8 mouse cellular contexts compared by ENCODE assay signal in genomic region chr10:79695231-79696128, GRCm38 (mm10). TPM values are rescaled to one million over a fixed set of nuclear protein-coding genes. Genes with fewer than 3 reads are reported as not detected.
A peak's percentile ranks its signal among the peaks of the same experiment; 100 is the strongest.
DNase-seq lines count a peak whose midpoint lies in the region; ATAC-seq and TF ChIP-seq lines count a peak whose summit lies in the region.

No protein-coding gene starts in this region.

- H3K4me2 ChIP-seq in heart, postnatal 0 days (ENCODE audit: low read depth, low read length) = peak overlapping the region; percentile 11; the same call in 1 of the 2 replicates

- no peaks in the 10 kb centered on the region for H3K36me3 ChIP-seq in heart, postnatal 0 days (replicated peaks; ENCODE audit: control insufficient read depth, insufficient read depth, low read length)

- 0 out of 2 replicates have a peak, but pooled peaks have one; percentile 42 for TF ChIP-seq EP300 in heart, postnatal 0 days (IDR thresholded peaks at IDR 0.05; ENCODE audit: low read depth)

- H3K4me3 ChIP-seq in heart, postnatal 0 days (ENCODE audit: low read depth, low read length) = no peak overlapping the region

- no peak overlapping the region for H3K9ac ChIP-seq in heart, postnatal 0 days (replicated peaks; ENCODE audit: low read depth, low read length)

- H3K9me3 ChIP-seq in heart, postnatal 0 days (replicated peaks; ENCODE audit: control insufficient read depth, low read length) = no peaks in the 10 kb centered on the region

- H3K27me3 ChIP-seq in heart, postnatal 0 days (ENCODE audit: control insufficient read depth, insufficient read depth, low read length) = no peaks in the 10 kb centered on the region

- 41% methylated on average over 13 of the region's 13 CpGs for WGBS in heart, postnatal 0 days

- peak; percentile 77 to 90 for DNase-seq in adrenal gland, adult (ENCODE audit: inconsistent age in 2 of 2, low spot score in 1 of 2)
- no peak for DNase-seq in adrenal gland, adult 8-10 months
- DNase-seq in adrenal gland, postnatal 4 days (ENCODE audit: low spot score in 2 of 2) = peak; percentile 56 to 72
- DNase-seq in heart, postnatal 0 days (ENCODE audit: low spot score) = peak; percentile 92
- peak; percentile 79 to 93 for DNase-seq in kidney, postnatal 36 days
- DNase-seq in lung, postnatal 36 days = peak; percentile 85
- peak; percentile 63 for DNase-seq in spleen, adult 12 weeks (ENCODE audit: low spot score)

- peaks cover 24% of the 10 kb centered on the region for H3K4me1 ChIP-seq in heart, postnatal 0 days (ENCODE audit: control insufficient read depth, insufficient read depth)

- peak; percentile 90 for ATAC-seq in erythroblast, adult 5-6 weeks (replicated peaks; ENCODE audit: low FRiP score, poor library complexity, severe bottlenecking)
- ATAC-seq in heart, postnatal 0 days (ENCODE audit: insufficient read depth, low read depth) = peak; percentile 85

- peak; percentile 97 for TF ChIP-seq CTCF in heart, postnatal 0 days (IDR thresholded peaks at IDR 0.05; ENCODE audit: low read depth)

- peak overlapping the region; percentile 86 for H3K27ac ChIP-seq in heart, postnatal 0 days (ENCODE audit: low read depth)

RNA-seq across cellular contexts. Expression of gene Gzmm, which starts 6.7 kb away (rescaled TPM):
- 1 to 10 TPM; 1.2 to 2.2 (median 1.7) TPM for total RNA-seq in adrenal gland, adult 8-10 months (2022)
- total RNA-seq in adrenal gland, postnatal 4 days (2021) = 1 to 10 TPM; 1.8 to 2.4 TPM
- total RNA-seq in erythroblast, adult 5-6 weeks (2015; ENCODE audit: low replicate concordance) = not detected in 2 replicates
- total RNA-seq in erythroblast, adult 5-6 weeks (2017; ENCODE audit: low replicate concordance) = 1.7 TPM in 1 of 2 replicates, not detected in the other
- 2.4 and 2.5 TPM in 2 replicates for total RNA-seq in heart, postnatal 0 days (2014; rRNA removed; ENCODE audit: low replicate concordance)
- polyA plus RNA-seq in heart, postnatal 0 days (2015; fragmentation: Nextera tagmentation; extraction: Ambion mirVana) = 2.1 and 2.8 TPM in 2 replicates

RNA-seq across cellular contexts. Expression of gene Bsg, which starts 8.8 kb away (rescaled TPM):
- 100 to 1,000 TPM; 578 to 598 (median 581) TPM for total RNA-seq in adrenal gland, adult 8-10 months (2022)
- 100 to 1,000 TPM; 504 to 513 TPM for total RNA-seq in adrenal gland, postnatal 4 days (2021)
- 913 and 945 TPM in 2 replicates for total RNA-seq in erythroblast, adult 5-6 weeks (2015; ENCODE audit: low replicate concordance)
- total RNA-seq in erythroblast, adult 5-6 weeks (2017; ENCODE audit: low replicate concordance) = 805 and 888 TPM in 2 replicates
- 1,449 and 1,606 TPM in 2 replicates for total RNA-seq in heart, postnatal 0 days (2014; rRNA removed; ENCODE audit: low replicate concordance)
- polyA plus RNA-seq in heart, postnatal 0 days (2015; fragmentation: Nextera tagmentation; extraction: Ambion mirVana) = 1,256 and 1,260 TPM in 2 replicates

RNA-seq across cellular contexts. Expression of gene Cdc34, which starts 13.5 kb away (rescaled TPM):
- 10 to 100 TPM; 50.9 to 77.7 (median 69.2) TPM for total RNA-seq in adrenal gland, adult 8-10 months (2022)
- 10 to 100 TPM; 72.6 to 78.1 TPM for total RNA-seq in adrenal gland, postnatal 4 days (2021)
- 20.5 and 25.9 TPM in 2 replicates for total RNA-seq in erythroblast, adult 5-6 weeks (2015; ENCODE audit: low replicate concordance)
- 36.7 and 46.1 TPM in 2 replicates for total RNA-seq in erythroblast, adult 5-6 weeks (2017; ENCODE audit: low replicate concordance)
- total RNA-seq in heart, postnatal 0 days (2014; rRNA removed; ENCODE audit: low replicate concordance) = 162 and 183 TPM in 2 replicates
- polyA plus RNA-seq in heart, postnatal 0 days (2015; fragmentation: Nextera tagmentation; extraction: Ambion mirVana) = 115 and 120 TPM in 2 replicates

RNA-seq across cellular contexts. Expression of gene Hcn2, which starts 21.0 kb away (rescaled TPM):
- total RNA-seq in adrenal gland, adult 8-10 months (2022) = 10 to 100 TPM in 2 of 4 experiments, 1 to 10 TPM in 2; 8.1 to 10.9 (median 10.3) TPM
- 1 to 10 TPM; 8.9 to 9.3 TPM for total RNA-seq in adrenal gland, postnatal 4 days (2021)
- total RNA-seq in erythroblast, adult 5-6 weeks (2015; ENCODE audit: low replicate concordance) = not detected in 2 replicates
- not detected in 2 replicates for total RNA-seq in erythroblast, adult 5-6 weeks (2017; ENCODE audit: low replicate concordance)
- total RNA-seq in heart, postnatal 0 days (2014; rRNA removed; ENCODE audit: low replicate concordance) = 3.5 and 5.5 TPM in 2 replicates
- polyA plus RNA-seq in heart, postnatal 0 days (2015; fragmentation: Nextera tagmentation; extraction: Ambion mirVana) = 0.40 and 0.45 TPM in 2 replicates

RNA-seq across cellular contexts. Expression of gene Tpgs1, which starts 26.3 kb away (rescaled TPM):
- total RNA-seq in adrenal gland, adult 8-10 months (2022) = 10 to 100 TPM; 37.8 to 41.6 (median 39.3) TPM
- 10 to 100 TPM; 32.4 to 33.9 TPM for total RNA-seq in adrenal gland, postnatal 4 days (2021)
- total RNA-seq in erythroblast, adult 5-6 weeks (2015; ENCODE audit: low replicate concordance) = 2.9 and 6.3 TPM in 2 replicates
- 0.56 and 0.68 TPM in 2 replicates for total RNA-seq in erythroblast, adult 5-6 weeks (2017; ENCODE audit: low replicate concordance)
- 19.7 and 28.3 TPM in 2 replicates for total RNA-seq in heart, postnatal 0 days (2014; rRNA removed; ENCODE audit: low replicate concordance)
- polyA plus RNA-seq in heart, postnatal 0 days (2015; fragmentation: Nextera tagmentation; extraction: Ambion mirVana) = 43.6 and 45.3 TPM in 2 replicates
